Mouse (Mus musculus) hindbrain, embryonic 12.5 days (tissue): Measurements from ENCODE around the gene Negr1. TPM values are rescaled to one million over a fixed set of nuclear protein-coding genes. Genes with fewer than 3 reads are reported as not detected.

ENCODE experiments used
- ATAC-seq: fragments of 200-750 bp; cut with Nextera tagmentation; 2 replicates; pipeline ENCODE4 v1.8.0; 2017; ENCODE audit warnings: moderate TSS enrichment; ENCODE audit not compliant: low FRiP score
- H3K27ac ChIP-seq: fragments of 300-500 bp; sonication (generic); 2 replicates; pipeline ENCODE4 v1.5.1; 2016; ENCODE audit warnings: mild to moderate bottlenecking
- H3K27me3 ChIP-seq: fragments of 300-500 bp; sonication (generic); 2 replicates; pipeline ENCODE4 v1.6.1; 2016; ENCODE audit warnings: mild to moderate bottlenecking
- H3K36me3 ChIP-seq: fragments of 300-500 bp; sonication (generic); 2 replicates; pipeline ENCODE4 v1.6.1; 2016; ENCODE audit warnings: mild to moderate bottlenecking
- H3K4me1 ChIP-seq: fragments of 300-500 bp; sonication (generic); 2 replicates; pipeline ENCODE4 v1.6.1; 2016
- H3K4me2 ChIP-seq: fragments of 300-500 bp; sonication (generic); replicated peaks from 2 replicates; pipeline ENCODE4 v1.6.1; 2016; ENCODE audit warnings: mild to moderate bottlenecking
- H3K4me3 ChIP-seq: fragments of 300-500 bp; sonication (generic); 2 replicates; pipeline ENCODE4 v1.5.1; 2016; ENCODE audit warnings: mild to moderate bottlenecking
- H3K9ac ChIP-seq: fragments of 300-500 bp; sonication (generic); 2 replicates; pipeline ENCODE4 v1.6.1; 2016; ENCODE audit warnings: mild to moderate bottlenecking, moderate library complexity
- H3K9me3 ChIP-seq: fragments of 300-500 bp; sonication (generic); replicated peaks from 2 replicates; pipeline ENCODE4 v1.6.1; 2016; ENCODE audit warnings: mild to moderate bottlenecking
- WGBS: fragments of 180-500 bp; shearing (Covaris S2); methylation state at CpG from one replicate; pipeline ENCODE4 v1.1.7; 2016; 5-methylcytosine and 5-hydroxymethylcytosine counted together
- polyA plus RNA-seq: library from polyadenylated mRNA; unstranded; fragments of >200 nt; fragmentation: Nextera tagmentation; extraction: Ambion mirVana; gene quantifications from 2 replicates; pipeline ENCODE4 v1.2.1, GENCODE M21; 2016

The Negr1 gene
- polyA plus RNA-seq, 1 experiment from 2014 or later: 15.4 TPM

DNA sequence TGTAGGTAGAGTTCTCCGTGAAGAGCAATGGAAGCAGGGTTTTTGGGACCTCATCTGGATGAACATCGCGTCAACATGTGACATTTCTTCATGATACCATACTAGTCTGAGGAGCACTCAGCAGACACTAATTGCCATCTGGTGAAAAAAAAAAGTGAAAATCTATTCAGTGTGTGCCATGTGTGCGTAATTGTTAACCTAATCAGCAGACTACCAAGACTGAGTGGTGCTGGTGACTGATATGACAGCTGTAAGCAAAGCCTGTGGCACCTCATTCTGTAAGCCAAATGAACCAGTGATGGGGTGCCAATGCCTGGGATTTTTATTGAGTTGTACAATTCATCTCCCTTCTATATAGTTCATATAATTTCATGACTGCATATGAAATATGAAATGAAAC is 29.0 kb downstream of the Negr1 start:
- Histone ChIP-seq H3K4me1 (0 out of 2 replicates have a peak, but pooled peaks cover 4% of the 10 kb centered on the region), H3K9me3 (no peaks in the 10 kb centered on the region), H3K27ac (no peak overlapping the region), H3K9ac (no peak overlapping the region), H3K4me3 (no peak overlapping the region), H3K36me3 (no peaks in the 10 kb centered on the region), H3K4me2 (no peak overlapping the region), H3K27me3 (no peaks in the 10 kb centered on the region)
- 85% methylated on average over 4 of the region's 4 CpGs for WGBS
- no peak for ATAC-seq

DNA sequence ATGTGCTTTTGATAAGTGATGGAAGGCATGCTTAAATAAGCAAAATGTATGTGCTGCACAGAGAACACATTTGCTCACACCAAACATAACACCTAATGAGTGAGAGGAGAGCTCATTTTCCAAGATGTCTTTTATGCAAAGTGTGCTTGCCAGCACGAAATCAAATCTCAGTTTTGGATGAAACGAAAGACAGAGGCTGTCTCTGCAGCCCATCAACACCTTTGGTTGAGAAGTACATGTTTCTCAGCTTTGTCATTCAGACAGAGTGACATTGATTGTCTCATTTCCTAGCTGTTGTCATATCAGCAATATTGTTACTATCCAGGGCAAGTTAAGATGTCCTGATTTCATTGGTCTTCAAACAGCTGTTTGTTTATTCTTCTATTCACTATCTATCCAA is 29.5 kb downstream of the Negr1 start:
- 0 out of 2 replicates have a peak, but pooled peaks cover 4% of the 10 kb centered on the region for H3K4me1 ChIP-seq
- H3K4me3 ChIP-seq: no peak overlapping the region
- no peak overlapping the region for H3K27ac ChIP-seq
- 85% methylated on average over 2 of the region's 2 CpGs for WGBS
- no peaks in the 10 kb centered on the region for H3K36me3 ChIP-seq
- H3K9me3 ChIP-seq: no peaks in the 10 kb centered on the region
- no peak overlapping the region for H3K9ac ChIP-seq
- H3K27me3 ChIP-seq: no peaks in the 10 kb centered on the region
- no peak overlapping the region for H3K4me2 ChIP-seq
- no peak for ATAC-seq

GRCm38 (mm10) chr3:156606846-156607245 is 45.3 kb downstream of the Negr1 start:
- 85% methylated on average over 3 of the region's 3 CpGs for WGBS
- H3K4me1 ChIP-seq: no peaks in the 10 kb centered on the region
- no peaks in the 10 kb centered on the region for H3K9me3 ChIP-seq
- no peak overlapping the region for H3K4me2 ChIP-seq
- H3K36me3 ChIP-seq: no peaks in the 10 kb centered on the region
- no peak overlapping the region for H3K9ac ChIP-seq
- no peaks in the 10 kb centered on the region for H3K27me3 ChIP-seq
- ATAC-seq: no peak
- no peak overlapping the region for H3K4me3 ChIP-seq
- H3K27ac ChIP-seq: no peak overlapping the region

GRCm38 (mm10) chr3:156619921-156620320 is 58.3 kb downstream of the Negr1 start:
- WGBS: 89% methylated on average over 2 of the region's 2 CpGs

GRCm38 (mm10) chr3:156628594-156628993 is 67.0 kb downstream of the Negr1 start:
- Histone ChIP-seq H3K36me3 (no peaks in the 10 kb centered on the region), H3K9ac (no peak overlapping the region), H3K4me2 (no peak overlapping the region), H3K4me3 (no peak overlapping the region), H3K27ac (no peak overlapping the region), H3K27me3 (no peaks in the 10 kb centered on the region), H3K4me1 (no peaks in the 10 kb centered on the region), H3K9me3 (no peaks in the 10 kb centered on the region)
- ATAC-seq: peak; percentile 46; the same call in 1 of the 2 replicates
- 42% methylated on average over 2 of the region's 2 CpGs for WGBS

More at GRCm38 (mm10) chr3:156619921-156620320, 58.3 kb downstream of the Negr1 start:
- Histone ChIP-seq H3K27me3 (no peaks in the 10 kb centered on the region), H3K4me3 (no peak overlapping the region), H3K36me3 (no peaks in the 10 kb centered on the region), H3K4me2 (no peak overlapping the region), H3K9ac (no peak overlapping the region), H3K4me1 (no peaks in the 10 kb centered on the region), H3K9me3 (no peaks in the 10 kb centered on the region), H3K27ac (no peak overlapping the region)
- ATAC-seq: no peak

- WGBS: 43% methylated on average over 3 of the region's 3 CpGs
- Histone ChIP-seq H3K27ac (no peak overlapping the region), H3K9me3 (no peaks in the 10 kb centered on the region), H3K4me1 (no peaks in the 10 kb centered on the region), H3K36me3 (no peaks in the 10 kb centered on the region), H3K27me3 (no peaks in the 10 kb centered on the region), H3K4me3 (no peak overlapping the region), H3K4me2 (no peak overlapping the region), H3K9ac (no peak overlapping the region)
- no peak for ATAC-seq
Observed at GRCm38 (mm10) chr3:156632942-156633341, 71.3 kb downstream of the Negr1 start.

- H3K9me3 ChIP-seq: no peaks in the 10 kb centered on the region
- no peak overlapping the region for H3K4me3 ChIP-seq
- WGBS: 86% methylated on average over 3 of the region's 3 CpGs
- H3K4me2 ChIP-seq: no peak overlapping the region
- no peaks in the 10 kb centered on the region for H3K4me1 ChIP-seq
- no peak overlapping the region for H3K9ac ChIP-seq
- no peaks in the 10 kb centered on the region for H3K36me3 ChIP-seq
- no peak for ATAC-seq
- no peak overlapping the region for H3K27ac ChIP-seq
- H3K27me3 ChIP-seq: no peaks in the 10 kb centered on the region
Observed at GRCm38 (mm10) chr3:156639382-156639781, 77.8 kb downstream of the Negr1 start.

DNA sequence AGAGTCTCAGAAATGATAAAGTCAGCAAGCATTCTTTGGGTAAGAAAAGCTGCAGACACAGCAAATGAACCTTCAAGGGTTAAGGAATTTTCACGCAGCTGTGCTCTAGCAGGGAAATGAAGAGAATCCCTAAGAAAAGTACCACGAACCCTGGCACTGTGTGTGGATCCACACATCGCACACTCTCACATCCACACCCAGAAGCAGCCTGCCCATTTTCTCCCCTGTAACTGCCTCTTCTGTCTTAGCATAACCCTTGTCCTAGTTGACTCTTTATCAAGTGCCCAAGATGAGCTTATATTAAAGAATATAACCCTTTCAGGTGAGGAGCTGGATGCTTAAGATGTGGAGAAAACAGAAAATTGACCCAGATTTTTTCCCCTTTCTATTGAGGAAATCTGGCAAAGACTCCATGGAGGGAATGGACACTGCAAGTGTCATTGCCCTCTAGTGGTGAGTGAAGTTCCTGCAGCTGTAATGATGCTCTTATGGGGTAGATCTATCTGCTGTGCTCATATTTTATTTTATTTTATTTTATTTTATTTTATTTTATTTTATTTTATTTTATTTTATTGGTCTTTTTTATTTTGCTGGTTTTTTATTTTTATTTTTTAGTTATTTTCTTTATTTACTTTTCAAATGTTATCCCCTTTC is 82.2 kb downstream of the Negr1 start:
- no peak overlapping the region for H3K4me2 ChIP-seq
- H3K4me3 ChIP-seq: no peak overlapping the region
- no peak for ATAC-seq
- no peak overlapping the region for H3K27ac ChIP-seq
- H3K36me3 ChIP-seq: no peaks in the 10 kb centered on the region
- H3K9me3 ChIP-seq: no peaks in the 10 kb centered on the region
- no peaks in the 10 kb centered on the region for H3K4me1 ChIP-seq
- H3K9ac ChIP-seq: no peak overlapping the region
- WGBS: 84% methylated on average over 3 of the region's 3 CpGs
- no peaks in the 10 kb centered on the region for H3K27me3 ChIP-seq

DNA sequence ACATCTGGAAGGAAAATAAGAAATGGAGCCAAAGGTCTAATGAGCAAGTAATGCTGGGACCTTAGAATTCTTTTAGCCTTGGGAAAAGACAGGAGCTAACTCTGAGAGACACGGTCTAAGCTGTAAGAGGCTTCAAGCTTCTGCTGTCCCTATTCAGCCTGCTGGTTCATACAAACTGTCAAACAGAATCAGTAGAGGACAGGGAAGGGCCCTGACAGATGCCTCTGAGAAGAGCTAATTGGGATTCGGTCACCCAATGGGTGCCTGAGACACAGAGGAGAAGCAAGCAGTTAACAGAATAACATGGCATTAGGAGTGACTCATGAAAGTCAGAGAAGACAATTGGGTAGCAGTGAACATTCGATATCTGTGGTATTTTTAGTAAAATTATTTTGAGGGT is 86.8 kb downstream of the Negr1 start:
- no peaks in the 10 kb centered on the region for H3K4me1 ChIP-seq
- no peaks in the 10 kb centered on the region for H3K27me3 ChIP-seq
- H3K36me3 ChIP-seq: no peaks in the 10 kb centered on the region
- no peak overlapping the region for H3K4me2 ChIP-seq
- ATAC-seq: no peak
- no peak overlapping the region for H3K4me3 ChIP-seq
- no peak overlapping the region for H3K27ac ChIP-seq
- no peak overlapping the region for H3K9ac ChIP-seq
- 83% methylated on average over 3 of the region's 3 CpGs for WGBS
- H3K9me3 ChIP-seq: no peaks in the 10 kb centered on the region

- no peaks in the 10 kb centered on the region for H3K36me3 ChIP-seq
- H3K4me1 ChIP-seq: no peaks in the 10 kb centered on the region
- no peak overlapping the region for H3K27ac ChIP-seq
- no peak overlapping the region for H3K4me2 ChIP-seq
- WGBS: 98% methylated on average over 2 of the region's 2 CpGs
- no peak overlapping the region for H3K9ac ChIP-seq
- no peaks in the 10 kb centered on the region for H3K27me3 ChIP-seq
- no peak overlapping the region for H3K4me3 ChIP-seq
- no peak; the same call in 1 of the 2 replicates for ATAC-seq
- no peaks in the 10 kb centered on the region for H3K9me3 ChIP-seq
Observed at GRCm38 (mm10) chr3:156662553-156662952, 101.0 kb downstream of the Negr1 start.

DNA sequence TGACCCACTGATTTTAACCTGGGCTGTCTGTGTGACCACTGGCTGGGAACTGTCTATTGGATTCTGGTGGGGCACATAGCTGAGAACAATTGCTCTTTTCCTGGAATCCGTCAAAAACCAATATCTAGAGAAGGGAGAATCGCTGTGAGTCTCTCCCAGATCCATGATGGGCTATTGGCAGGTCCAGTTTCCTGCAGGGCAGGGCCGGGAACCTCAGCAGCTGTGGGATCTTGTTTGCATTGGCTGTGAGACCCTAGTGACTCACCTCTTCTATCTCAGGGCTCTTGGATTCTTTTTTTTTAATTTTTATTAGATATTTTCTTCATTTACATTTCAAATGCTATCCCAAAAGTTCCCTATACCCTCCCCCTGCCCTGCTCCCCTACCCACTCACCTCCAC is 111.0 kb downstream of the Negr1 start:
- H3K27ac ChIP-seq: no peak overlapping the region
- no peak overlapping the region for H3K9ac ChIP-seq
- H3K36me3 ChIP-seq: no peaks in the 10 kb centered on the region
- H3K27me3 ChIP-seq: no peaks in the 10 kb centered on the region
- 67% methylated on average over 3 of the region's 3 CpGs for WGBS
- no peak overlapping the region for H3K4me2 ChIP-seq
- H3K4me3 ChIP-seq: no peak overlapping the region
- no peaks in the 10 kb centered on the region for H3K9me3 ChIP-seq
- no peak for ATAC-seq
- H3K4me1 ChIP-seq: no peaks in the 10 kb centered on the region

DNA sequence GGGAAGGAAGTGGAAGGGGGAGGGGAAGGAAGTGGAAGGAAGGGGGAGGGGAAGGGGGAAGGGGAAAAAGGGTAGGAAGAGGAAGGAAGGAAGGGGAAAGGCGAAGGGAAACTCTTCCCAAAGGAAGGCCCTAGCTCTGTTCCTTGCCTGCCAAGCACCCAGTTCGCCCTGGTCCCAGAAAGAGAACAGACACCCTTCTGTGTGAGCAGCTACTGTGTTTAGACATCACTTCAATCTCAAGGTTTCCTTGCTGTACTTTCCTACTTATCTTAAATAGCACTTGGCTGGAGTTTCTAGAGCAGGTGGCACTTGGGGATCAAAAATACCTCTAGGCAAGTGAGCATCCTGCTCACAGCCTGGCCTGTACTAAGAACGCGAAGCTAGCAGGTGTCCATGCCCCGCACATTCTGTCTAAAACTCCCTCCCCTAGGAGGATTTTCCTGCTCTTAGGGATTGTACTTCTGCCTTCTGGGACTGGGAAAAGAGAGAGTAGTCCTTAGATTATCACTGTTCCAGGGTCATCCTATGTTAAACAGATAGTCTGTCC is 128.5 kb downstream of the Negr1 start:
- no peak for ATAC-seq
- Histone ChIP-seq H3K4me3 (no peak overlapping the region), H3K27ac (no peak overlapping the region), H3K36me3 (no peaks in the 10 kb centered on the region), H3K4me2 (no peak overlapping the region), H3K4me1 (no peaks in the 10 kb centered on the region), H3K9ac (no peak overlapping the region), H3K27me3 (no peaks in the 10 kb centered on the region), H3K9me3 (no peaks in the 10 kb centered on the region)
- WGBS: 89% methylated on average over 5 of the region's 5 CpGs

GRCm38 (mm10) chr3:156698687-156699086 is 137.1 kb downstream of the Negr1 start:
- WGBS: 94% methylated on average over 1 of the region's 1 CpGs
- ATAC-seq: no peak
- Histone ChIP-seq H3K4me2 (no peak overlapping the region), H3K27ac (no peak overlapping the region), H3K4me1 (no peaks in the 10 kb centered on the region), H3K9ac (no peak overlapping the region), H3K36me3 (no peaks in the 10 kb centered on the region), H3K27me3 (no peaks in the 10 kb centered on the region), H3K4me3 (no peak overlapping the region), H3K9me3 (no peaks in the 10 kb centered on the region)
